Mouse (Mus musculus) ES-Bruce4 (cell line): ENCODE results near the gene Smim20.

Source experiments
- CTCF ChIP-seq: IDR thresholded peaks from one replicate; pipeline ENCODE4 v1.8.1; 2011; ENCODE audit warnings: low read depth, low read length
- POLR2A ChIP-seq: IDR thresholded peaks from one replicate; pipeline ENCODE4 v1.8.1; 2011; ENCODE audit warnings: low read length; ENCODE audit not compliant: insufficient read depth

DNA sequence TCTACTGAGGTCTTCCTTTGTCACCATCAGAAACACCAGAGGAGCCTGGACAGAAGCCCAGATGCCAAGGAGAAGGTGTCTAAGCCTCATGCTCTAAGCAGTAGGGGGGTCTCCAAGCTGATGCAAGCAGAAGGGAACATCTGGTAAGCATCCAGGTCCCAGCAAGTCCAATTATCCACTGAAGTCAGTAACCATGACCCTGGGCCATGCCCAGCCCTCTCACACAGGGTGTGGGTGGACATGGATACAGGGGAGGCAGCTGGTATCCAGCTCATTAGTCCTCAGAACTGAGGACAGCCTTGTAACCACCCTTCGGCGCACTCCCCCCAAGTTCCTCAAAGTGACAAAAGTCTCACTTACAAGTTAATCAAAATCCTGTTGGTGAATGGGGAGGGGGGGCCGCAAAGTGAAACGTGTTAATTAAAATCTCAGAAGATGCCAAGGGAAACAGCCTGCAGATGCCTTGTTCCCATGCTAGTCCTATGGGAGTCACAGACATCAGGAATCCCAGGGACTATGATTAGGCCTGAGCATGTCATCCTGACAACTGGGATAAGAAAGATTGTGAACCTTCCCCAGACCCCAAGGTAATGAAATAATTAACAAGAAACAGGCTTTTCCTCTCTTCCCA, 17.3 kb upstream of the Smim20 start:
- TF ChIP-seq CTCF = no peak
- no peak for TF ChIP-seq POLR2A
